Mouse (Mus musculus): ENCODE results near the gene Lingo1.

Lingo1 gene

GRCm38 (mm10) chr9:56775161-56775934 is 20.9 kb downstream of the Lingo1 start:
- no peak for DNase-seq

GRCm38 (mm10) chr9:56774231-56774630 is 22.0 kb downstream of the Lingo1 start:
- peak; percentile 67 for DNase-seq

DNA sequence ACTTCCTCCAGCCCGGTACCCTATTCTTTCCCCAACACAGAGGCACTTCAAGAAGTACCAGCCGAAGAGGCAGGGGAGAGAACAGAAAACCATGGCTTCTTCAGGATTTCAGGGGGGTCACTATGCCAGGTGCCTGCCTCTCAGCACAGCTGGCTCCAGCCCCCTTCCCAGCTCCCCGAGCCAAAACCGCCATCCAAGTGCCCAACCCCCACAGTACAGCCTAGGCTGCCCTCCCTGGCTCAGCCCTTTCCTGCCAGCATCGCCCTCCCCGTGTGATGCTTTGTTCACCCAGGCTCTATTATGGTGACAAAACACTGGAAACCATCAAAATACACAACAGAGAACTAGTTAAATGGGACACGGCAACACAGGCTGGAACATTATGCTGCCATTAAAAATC is 22.6 kb downstream of the Lingo1 start:
- no peak for DNase-seq

- peak; percentile 71 for DNase-seq
These were observed 28.6 kb downstream of the Lingo1 start for GRCm38 (mm10) chr9:56767653-56768136.

DNA sequence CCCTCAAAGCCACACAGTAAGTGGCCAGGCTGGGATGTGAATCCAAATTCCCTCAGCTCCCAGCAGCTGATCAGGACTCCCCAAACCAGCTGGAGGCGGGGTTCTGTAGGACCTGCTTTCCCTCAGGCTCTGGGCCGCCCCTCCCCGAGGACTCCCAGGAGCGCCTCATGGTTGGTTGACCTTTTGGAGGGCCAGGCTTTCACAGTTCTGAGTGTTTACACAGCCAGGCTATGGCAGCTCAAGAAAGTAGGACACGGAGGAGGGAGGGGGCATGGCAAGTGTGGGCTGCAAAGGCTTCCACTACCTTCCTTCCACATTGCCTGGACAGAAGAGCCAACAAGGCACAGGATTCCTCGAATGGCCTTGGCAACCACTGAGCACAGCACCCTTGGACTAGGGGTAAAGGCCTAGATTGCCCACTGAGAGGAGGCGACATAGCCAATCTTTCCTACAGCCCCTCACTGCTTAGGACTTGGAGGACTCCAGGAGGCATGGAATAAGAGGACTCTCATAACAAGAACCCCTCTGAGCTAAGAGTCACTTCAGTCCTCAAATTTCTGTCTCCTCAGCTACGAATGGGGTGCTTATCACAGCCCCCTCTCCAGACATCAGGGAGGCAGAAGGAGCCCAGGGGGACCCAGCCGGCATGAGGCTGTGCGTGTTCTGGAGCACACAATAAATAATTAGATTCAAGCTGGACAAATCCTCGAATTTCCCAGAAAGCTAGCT is 29.5 kb downstream of the Lingo1 start:
- peak; percentile 81 for DNase-seq

GRCm38 (mm10) chr9:56762106-56762562 is 34.1 kb downstream of the Lingo1 start:
- no peak for DNase-seq

GRCm38 (mm10) chr9:56757791-56758190 is 38.5 kb downstream of the Lingo1 start:
- peak; percentile 11 for DNase-seq

GRCm38 (mm10) chr9:56755119-56755518 is 41.1 kb downstream of the Lingo1 start:
- DNase-seq = no peak

DNA sequence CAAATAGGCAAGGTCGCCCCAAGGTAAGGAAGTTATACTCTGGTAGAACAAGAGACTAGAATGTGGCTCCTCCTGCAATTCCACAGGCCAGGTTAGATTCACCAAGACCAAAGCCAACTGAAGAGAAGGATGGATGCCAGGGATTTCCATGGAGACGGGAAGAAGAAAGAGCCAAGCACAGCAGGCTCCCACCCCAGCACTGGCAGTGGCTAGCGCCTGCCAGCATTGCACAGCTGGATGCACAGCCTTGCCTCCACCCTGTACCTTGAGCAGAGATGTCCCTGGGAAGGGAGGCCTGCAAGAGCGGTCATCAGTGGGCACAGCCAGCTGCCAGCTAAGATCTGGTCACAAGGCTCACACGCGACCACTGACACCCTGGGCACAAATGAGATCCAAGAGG is 42.9 kb downstream of the Lingo1 start:
- no peak for DNase-seq

GRCm38 (mm10) chr9:56748056-56748455 is 48.2 kb downstream of the Lingo1 start:
- no peak for DNase-seq

DNA sequence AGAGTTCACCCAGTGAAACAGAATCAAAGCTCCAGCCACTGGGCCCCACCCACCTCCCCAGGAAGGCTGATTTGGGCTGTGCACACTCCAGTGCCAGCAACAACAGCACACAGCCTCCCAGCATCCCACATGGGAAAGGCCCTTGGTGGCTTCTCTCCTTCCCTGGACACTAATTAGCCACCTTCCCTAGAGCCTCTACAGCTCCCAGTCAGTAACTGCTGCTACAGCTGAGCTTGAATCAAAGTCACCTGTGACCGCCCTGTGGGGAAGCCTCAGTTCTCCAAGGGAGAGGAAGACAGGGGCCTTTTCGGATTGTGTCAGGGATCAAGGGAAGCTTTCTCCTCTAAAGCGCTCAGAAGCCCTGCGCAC is 49.4 kb downstream of the Lingo1 start:
- no peak for DNase-seq

GRCm38 (mm10) chr9:56746195-56746925 is 49.9 kb downstream of the Lingo1 start:
- no peak for DNase-seq

- DNase-seq = peak; percentile 25
These were observed 51.9 kb downstream of the Lingo1 start for GRCm38 (mm10) chr9:56744369-56744768.

GRCm38 (mm10) chr9:56739181-56739737 is 57.0 kb downstream of the Lingo1 start:
- DNase-seq = no peak

GRCm38 (mm10) chr9:56738261-56739171 is 57.8 kb downstream of the Lingo1 start:
- DNase-seq = peak; percentile 63

- peak; percentile 20 for DNase-seq
These were observed 61.9 kb downstream of the Lingo1 start for GRCm38 (mm10) chr9:56734398-56734797.

DNA sequence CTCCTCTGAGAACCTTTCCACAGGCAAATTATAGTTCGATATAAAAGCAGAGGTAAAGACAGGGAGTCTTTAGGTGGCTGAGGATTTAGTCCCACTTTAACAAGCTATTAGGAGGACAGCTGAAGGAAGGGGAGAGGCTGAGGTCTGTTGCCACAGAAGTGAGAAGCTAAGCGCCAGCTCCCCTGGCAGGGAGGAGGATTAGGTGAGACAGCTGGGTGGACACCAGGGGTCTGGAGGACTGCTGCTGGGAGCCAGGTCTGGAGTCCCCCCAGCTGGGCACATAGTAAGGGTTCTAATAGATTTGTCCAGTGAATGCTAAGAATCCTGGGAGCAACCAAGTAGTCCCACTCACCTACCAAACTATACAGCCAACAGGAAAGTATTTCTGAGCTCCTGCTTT is 65.3 kb downstream of the Lingo1 start:
- DNase-seq = no peak

DNA sequence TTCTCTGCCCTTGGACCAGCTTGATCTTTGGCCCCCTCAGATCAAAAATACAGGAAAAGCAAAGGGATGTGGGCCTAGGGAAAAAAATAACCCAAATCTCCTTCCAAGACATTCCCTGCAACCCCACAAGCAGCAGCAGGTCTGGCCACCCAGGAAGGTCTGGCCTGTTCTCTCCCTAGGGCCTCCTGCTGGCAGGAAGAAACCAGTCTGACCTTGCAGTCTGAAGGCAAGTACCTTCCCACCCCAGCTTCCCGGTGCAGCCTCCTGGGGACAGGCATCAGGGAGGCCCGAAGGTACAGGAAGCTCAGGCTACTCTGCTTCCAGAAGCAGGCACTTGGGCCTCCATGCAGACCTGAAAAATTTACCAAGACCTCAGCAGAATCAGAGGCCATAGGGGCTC is 67.1 kb downstream of the Lingo1 start:
- DNase-seq = no peak

- DNase-seq = peak; percentile 25
These were observed 68.3 kb downstream of the Lingo1 start for GRCm38 (mm10) chr9:56727703-56728684.

- peak; percentile 69 for DNase-seq
These were observed 70.5 kb downstream of the Lingo1 start for GRCm38 (mm10) chr9:56725814-56726213.
